Mouse (Mus musculus): Measurements from ENCODE around the gene Oas1c. TPM values are rescaled to one million over a fixed set of nuclear protein-coding genes. Genes with fewer than 3 reads are reported as not detected.

Gene Oas1c
- polyA plus RNA-seq, 1 experiment from 2014 or later: 0.35 TPM

Small RNAs within 50 kb of the gene (microRNA-seq; reads per million reads assigned to microRNA genes)
- gene Gm22907: not detected

Other genes starting within 250 kb of the Oas1c start
- gene Tpcn1, start 223.8 kb downstream of the Oas1c start, polyA plus RNA-seq (2015; fragmentation: Nextera tagmentation; extraction: Ambion mirVana): 25.4 and 25.8 TPM in 2 replicates
- gene Iqcd, start 223.5 kb downstream of the Oas1c start, polyA plus RNA-seq (2015; fragmentation: Nextera tagmentation; extraction: Ambion mirVana): 0.38 TPM in 2 replicates
- gene Rita1, start 199.9 kb downstream of the Oas1c start, polyA plus RNA-seq (2015; fragmentation: Nextera tagmentation; extraction: Ambion mirVana): 13.8 TPM in 2 replicates
- 39.4 and 41.7 TPM in 2 replicates for gene Ddx54, start 199.8 kb downstream of the Oas1c start, polyA plus RNA-seq (2015; fragmentation: Nextera tagmentation; extraction: Ambion mirVana)
- not detected in 2 replicates for gene Cfap73, start 178.3 kb downstream of the Oas1c start, polyA plus RNA-seq (2015; fragmentation: Nextera tagmentation; extraction: Ambion mirVana)
- gene Rasal1, start 163.7 kb downstream of the Oas1c start, polyA plus RNA-seq (2015; fragmentation: Nextera tagmentation; extraction: Ambion mirVana): 0.43 and 0.49 TPM in 2 replicates
- gene Dtx1, start 100.6 kb downstream of the Oas1c start, polyA plus RNA-seq (2015; fragmentation: Nextera tagmentation; extraction: Ambion mirVana): 2.7 and 4.0 TPM in 2 replicates
- 0.32 and 0.44 TPM in 2 replicates for gene Oas2, start 62.7 kb downstream of the Oas1c start, polyA plus RNA-seq (2015; fragmentation: Nextera tagmentation; extraction: Ambion mirVana)
- gene Oas3, start 34.9 kb downstream of the Oas1c start, polyA plus RNA-seq (2015; fragmentation: Nextera tagmentation; extraction: Ambion mirVana): 0.16 and 0.18 TPM in 2 replicates
- not detected in 2 replicates for gene Oas1e, start 17.0 kb downstream of the Oas1c start, polyA plus RNA-seq (2015; fragmentation: Nextera tagmentation; extraction: Ambion mirVana)
- gene Oas1f, start 34.9 kb upstream of the Oas1c start, polyA plus RNA-seq (2015; fragmentation: Nextera tagmentation; extraction: Ambion mirVana): 0.42 and 1.0 TPM in 2 replicates
- not detected in 2 replicates for gene Oas1h, start 48.9 kb upstream of the Oas1c start, polyA plus RNA-seq (2015; fragmentation: Nextera tagmentation; extraction: Ambion mirVana)
- 0.48 and 0.81 TPM in 2 replicates for gene Oas1g, start 75.1 kb upstream of the Oas1c start, polyA plus RNA-seq (2015; fragmentation: Nextera tagmentation; extraction: Ambion mirVana)
- 2.3 and 2.5 TPM in 2 replicates for gene Oas1a, start 95.0 kb upstream of the Oas1c start, polyA plus RNA-seq (2015; fragmentation: Nextera tagmentation; extraction: Ambion mirVana)
- gene Oas1d, start 102.0 kb upstream of the Oas1c start, polyA plus RNA-seq (2015; fragmentation: Nextera tagmentation; extraction: Ambion mirVana): not detected in 2 replicates
- 0.04 and 0.06 TPM in 2 replicates for gene Rph3a, start 197.6 kb upstream of the Oas1c start, polyA plus RNA-seq (2015; fragmentation: Nextera tagmentation; extraction: Ambion mirVana)